Mouse (Mus musculus) embryonic stem cell, embryonic (primary cell): ENCODE data around the gene Nucb2.

Experiments used
- CTCF ChIA-PET, 4 experiments: fragments of 300-600 bp in 2 of 4; fragments of 350-600 bp in 2 of 4; sonication (Branson Sonifier 250); formaldehyde crosslinking; loops; one replicate each; lab custom pipeline; 2022; ENCODE audit warnings: inconsistent platforms in 2 of 4; lab: Charles Lee
- POLR2A ChIA-PET, 4 experiments: fragments of 300-600 bp in 2 of 4; fragments of 350-600 bp in 2 of 4; sonication (Branson Sonifier 250); formaldehyde crosslinking; loops; one replicate each; lab custom pipeline; 2022; ENCODE audit warnings: antibody characterized with exemption in 4 of 4, inconsistent platforms in 1 of 4; lab: Charles Lee

The Nucb2 gene

GRCm38 (mm10) chr7:116514546-116514945, 10.4 kb downstream of the Nucb2 start:
- ChIA-PET CTCF (interaction anchor here in 2 of 4 experiments (0.9 to 1.3 kb wide), 2 partner anchors 11 to 21 kb away, joined by 3 to 5 read pairs; no protein-coding TSS in a partner anchor), POLR2A (interaction anchor here in 1 of 4 experiments (1.1 to 1.6 kb wide), 2 partner anchors 10 to 31 kb away, joined by 3 to 5 read pairs; no protein-coding TSS in a partner anchor)

- ChIA-PET POLR2A (interaction anchor here in 2 of 4 experiments (1.1 to 1.6 kb wide), 3 partner anchors 10 to 31 kb away, joined by 3 to 7 read pairs (median 5); partner anchors contain the start of gene Nucb2 (in 1 of the 2)), CTCF (interaction anchor here (0.6 to 1.3 kb wide), 4 partner anchors 10 to 94 kb away, joined by 3 to 5 read pairs (median 4); no protein-coding TSS in a partner anchor)
Observed at GRCm38 (mm10) chr7:116515059-116515458, 10.9 kb downstream of the Nucb2 start.

GRCm38 (mm10) chr7:116515514-116516135, 11.5 kb downstream of the Nucb2 start:
- POLR2A ChIA-PET: interaction anchor here in 2 of 4 experiments (1.1 to 1.6 kb wide), 3 partner anchors 9 to 30 kb away, joined by 3 to 7 read pairs (median 5); partner anchors contain the start of gene Nucb2 (in 1 of the 2)

GRCm38 (mm10) chr7:116517240-116517639, 13.1 kb downstream of the Nucb2 start:
- CTCF ChIA-PET: no interaction called here
- POLR2A ChIA-PET: interaction anchor here in 1 of 4 experiments (0.9 to 1.1 kb wide), 2 partner anchors 17 to 130 kb away, joined by 3 to 4 read pairs; no protein-coding TSS in a partner anchor

More at GRCm38 (mm10) chr7:116515514-116516135, 11.5 kb downstream of the Nucb2 start:
- CTCF ChIA-PET: interaction anchor here (0.5 to 1.3 kb wide), 5 partner anchors 10 to 93 kb away, joined by 3 to 10 read pairs (median 4); no protein-coding TSS in a partner anchor

GRCm38 (mm10) chr7:116518155-116518554, 14.0 kb downstream of the Nucb2 start:
- ChIA-PET CTCF (interaction anchor here in 2 of 4 experiments (0.5 to 1.2 kb wide), 4 partner anchors 10 to 91 kb away, joined by 3 read pairs; no protein-coding TSS in a partner anchor), POLR2A (interaction anchor here in 2 of 4 experiments (0.5 to 1.3 kb wide), 5 partner anchors 14 to 131 kb away, joined by 3 to 4 read pairs (median 3); partner anchors contain the start of gene Nucb2 (in 1 of the 2))

- ChIA-PET POLR2A (no interaction called here), CTCF (interaction anchor here in 2 of 4 experiments (0.6 to 1.0 kb wide), 2 partner anchors 88 to 204 kb away, joined by 3 to 9 read pairs; no protein-coding TSS in a partner anchor)
Observed at GRCm38 (mm10) chr7:116519805-116520204, 15.6 kb downstream of the Nucb2 start.

GRCm38 (mm10) chr7:116524577-116524976, 20.4 kb downstream of the Nucb2 start:
- ChIA-PET POLR2A (interaction anchor here in 3 of 4 experiments (0.6 to 1.5 kb wide), 4 partner anchors 10 to 294 kb away, joined by 3 to 6 read pairs (median 4); partner anchors contain the start of gene Nucb2 (in 1 of the 3)), CTCF (interaction anchor here in 2 of 4 experiments (0.6 to 2.0 kb wide), 4 partner anchors 9 to 368 kb away, joined by 4 to 7 read pairs (median 6); no protein-coding TSS in a partner anchor)

- POLR2A ChIA-PET: interaction anchor here in 1 of 4 experiments (1.1 kb wide), 1 partner anchor 26 kb away, joined by 3 read pairs; the partner anchor contains the start of gene Nucb2
Observed at GRCm38 (mm10) chr7:116529793-116530192, 25.6 kb downstream of the Nucb2 start.

GRCm38 (mm10) chr7:116530470-116530869, 26.3 kb downstream of the Nucb2 start:
- ChIA-PET CTCF (interaction anchor here in 2 of 4 experiments (0.7 to 1.0 kb wide), 2 partner anchors 78 kb away, joined by 4 to 12 read pairs; no protein-coding TSS in a partner anchor), POLR2A (interaction anchor here in 1 of 4 experiments (1.1 kb wide), 1 partner anchor 27 kb away, joined by 3 read pairs; the partner anchor contains the start of gene Nucb2)

More at GRCm38 (mm10) chr7:116529793-116530192, 25.6 kb downstream of the Nucb2 start:
- CTCF ChIA-PET: interaction anchor here in 2 of 4 experiments (0.6 to 0.7 kb wide), 2 partner anchors 79 to 601 kb away, joined by 3 to 12 read pairs; no protein-coding TSS in a partner anchor

- POLR2A ChIA-PET: no interaction called here
- CTCF ChIA-PET: interaction anchor here in 1 of 4 experiments (1.0 kb wide), 1 partner anchor 77 kb away, joined by 4 read pairs; no protein-coding TSS in a partner anchor
Observed at GRCm38 (mm10) chr7:116531311-116531710, 27.1 kb downstream of the Nucb2 start.

- ChIA-PET CTCF (no interaction called here), POLR2A (interaction anchor here in 1 of 4 experiments (0.5 kb wide), 1 partner anchor 31 kb away, joined by 5 read pairs; no protein-coding TSS in a partner anchor)
Observed at GRCm38 (mm10) chr7:116556834-116557233, 52.7 kb downstream of the Nucb2 start.

- ChIA-PET POLR2A (interaction anchor here in 2 of 4 experiments (1.1 to 1.4 kb wide), 2 partner anchors 75 to 265 kb away, joined by 4 to 5 read pairs; no protein-coding TSS in a partner anchor), CTCF (interaction anchor here in 1 of 4 experiments (1.9 kb wide), 1 partner anchor 34 kb away, joined by 8 read pairs; no protein-coding TSS in a partner anchor)
Observed at GRCm38 (mm10) chr7:116574551-116574950, 70.4 kb downstream of the Nucb2 start.
